Mouse (Mus musculus) liver, postnatal 0 days (tissue): ENCODE measurements at regions not wholly inside any gene's neighbourhood (a gene's known extent, or its start where the extent isn't known, plus 50 kb on each side); places are given as distances from the start of the nearest gene placed in this dataset.

ENCODE experiments used
- CTCF ChIP-seq: sonication (generic); IDR thresholded peaks from 2 replicates; pipeline ENCODE4 v1.5.1; 2016; ENCODE audit warnings: antibody characterized with exemption, low read depth
- EP300 ChIP-seq: IDR thresholded peaks from 2 replicates; pipeline ENCODE4 v1.6.1; 2016; ENCODE audit warnings: antibody characterized with exemption, low read depth, mild to moderate bottlenecking

- TF ChIP-seq CTCF (no peak), EP300 (no peak)
These were observed 199.7 kb upstream of the Tle3 start for GRCm38 (mm10) chr9:61172421-61172820.
